Mouse (Mus musculus) kidney, embryonic 14.5 days (tissue): ENCODE results near the gene F2rl2. TPM values are rescaled to one million over a fixed set of nuclear protein-coding genes. Genes with fewer than 3 reads are reported as not detected.

Experiments
- ATAC-seq: fragments of 200-750 bp; cut with Nextera tagmentation; 2 replicates; pipeline ENCODE4 v1.8.0; 2017; ENCODE audit warnings: moderate number of reproducible peaks, mild to moderate bottlenecking, moderate TSS enrichment, moderate library complexity; ENCODE audit not compliant: low FRiP score, low TSS enrichment
- H3K27ac ChIP-seq: fragments of 300-500 bp; sonication (generic); 2 replicates; pipeline ENCODE4 v1.5.1; 2014; ENCODE audit warnings: low read depth, mild to moderate bottlenecking, low read length, moderate library complexity, mixed read lengths
- H3K27me3 ChIP-seq: fragments of 300-500 bp; sonication (generic); 2 replicates; pipeline ENCODE4 v1.6.1; 2014; ENCODE audit warnings: mild to moderate bottlenecking, low read length; ENCODE audit not compliant: control insufficient read depth, insufficient read depth
- H3K36me3 ChIP-seq: fragments of 300-500 bp; sonication (generic); 2 replicates; pipeline ENCODE4 v1.6.1; 2014; ENCODE audit warnings: low read length, mixed read lengths; ENCODE audit not compliant: control insufficient read depth, insufficient read depth
- H3K4me1 ChIP-seq: fragments of 300-500 bp; sonication (generic); 2 replicates; pipeline ENCODE4 v1.6.1; 2014; ENCODE audit warnings: low read length, mixed read lengths; ENCODE audit not compliant: control insufficient read depth, insufficient read depth
- H3K4me2 ChIP-seq: fragments of 300-500 bp; sonication (generic); replicated peaks from 2 replicates; pipeline ENCODE4 v1.6.1; 2014; ENCODE audit warnings: low read depth, mild to moderate bottlenecking, low read length
- H3K4me3 ChIP-seq: fragments of 300-500 bp; sonication (generic); 2 replicates; pipeline ENCODE4 v1.5.1; 2014; ENCODE audit warnings: mild to moderate bottlenecking, low read length
- H3K9ac ChIP-seq: fragments of 300-500 bp; sonication (generic); 2 replicates; pipeline ENCODE4 v1.6.1; 2014; ENCODE audit warnings: low read depth, mild to moderate bottlenecking, low read length, moderate library complexity
- H3K9me3 ChIP-seq: fragments of 300-500 bp; sonication (generic); 2 replicates; pipeline ENCODE4 v1.6.1; 2016; ENCODE audit warnings: low read length; ENCODE audit not compliant: control insufficient read depth
- WGBS: fragments of 180-500 bp; shearing (Covaris S2); extraction: QIAGEN DNeasy Blood & Tissue Kit; methylation state at CpG from one replicate; pipeline ENCODE4 v1.1.7; 2014; 5-methylcytosine and 5-hydroxymethylcytosine counted together
- polyA plus RNA-seq: library from polyadenylated mRNA; unstranded; fragments of >200 nt; fragmentation: Nextera tagmentation; extraction: Ambion mirVana; gene quantifications from 2 replicates; pipeline ENCODE4 v1.2.1, GENCODE M21; 2014

F2rl2 gene
- polyA plus RNA-seq, 1 experiment from 2014 or later: 0.54 TPM

- Histone ChIP-seq H3K36me3 (no peaks in the 10 kb centered on the region), H3K4me2 (no peak overlapping the region), H3K9ac (no peak overlapping the region), H3K27ac (no peak overlapping the region), H3K9me3 (no peaks in the 10 kb centered on the region), H3K4me1 (no peaks in the 10 kb centered on the region), H3K4me3 (no peak overlapping the region), H3K27me3 (no peaks in the 10 kb centered on the region)
- no peak for ATAC-seq
- 72% methylated on average over 3 of the region's 3 CpGs for WGBS
These were observed 17.8 kb downstream of the F2rl2 start for GRCm38 (mm10) chr13:95714271-95714975.

GRCm38 (mm10) chr13:95715356-95715755 is 18.7 kb downstream of the F2rl2 start:
- H3K9ac ChIP-seq: no peak overlapping the region
- no peak overlapping the region for H3K4me3 ChIP-seq
- ATAC-seq: no peak
- H3K9me3 ChIP-seq: no peaks in the 10 kb centered on the region
- WGBS: 75% methylated on average over 4 of the region's 4 CpGs
- H3K36me3 ChIP-seq: no peaks in the 10 kb centered on the region
- no peak overlapping the region for H3K4me2 ChIP-seq
- no peaks in the 10 kb centered on the region for H3K4me1 ChIP-seq
- no peaks in the 10 kb centered on the region for H3K27me3 ChIP-seq
- H3K27ac ChIP-seq: no peak overlapping the region

GRCm38 (mm10) chr13:95719320-95720232 is 22.9 kb downstream of the F2rl2 start:
- Histone ChIP-seq H3K9ac (peak overlapping the region; percentile 12; the same call in 1 of the 2 replicates), H3K36me3 (no peaks in the 10 kb centered on the region), H3K9me3 (no peaks in the 10 kb centered on the region), H3K4me2 (peak overlapping the region; percentile 36), H3K27me3 (no peaks in the 10 kb centered on the region), H3K27ac (no peak overlapping the region), H3K4me1 (no peaks in the 10 kb centered on the region), H3K4me3 (peak overlapping the region; percentile 12; the same call in 1 of the 2 replicates)
- WGBS: 61% methylated on average over 14 of the region's 14 CpGs
- ATAC-seq: peak; percentile 55

- no peaks in the 10 kb centered on the region for H3K36me3 ChIP-seq
- H3K4me3 ChIP-seq: no peak overlapping the region
- H3K27ac ChIP-seq: no peak overlapping the region
- H3K27me3 ChIP-seq: no peaks in the 10 kb centered on the region
- H3K9me3 ChIP-seq: no peaks in the 10 kb centered on the region
- ATAC-seq: no peak
- no peak overlapping the region for H3K9ac ChIP-seq
- no peak overlapping the region for H3K4me2 ChIP-seq
- H3K4me1 ChIP-seq: no peaks in the 10 kb centered on the region
- 89% methylated on average over 4 of the region's 4 CpGs for WGBS
These were observed 33.8 kb downstream of the F2rl2 start for GRCm38 (mm10) chr13:95730491-95730890.

- Histone ChIP-seq H3K27ac (no peak overlapping the region), H3K4me1 (peaks cover 6% of the 10 kb centered on the region; the same call in 1 of the 2 replicates)
- 74% methylated on average over 5 of the region's 5 CpGs for WGBS
These were observed 43.0 kb downstream of the F2rl2 start for GRCm38 (mm10) chr13:95739651-95740050.

DNA sequence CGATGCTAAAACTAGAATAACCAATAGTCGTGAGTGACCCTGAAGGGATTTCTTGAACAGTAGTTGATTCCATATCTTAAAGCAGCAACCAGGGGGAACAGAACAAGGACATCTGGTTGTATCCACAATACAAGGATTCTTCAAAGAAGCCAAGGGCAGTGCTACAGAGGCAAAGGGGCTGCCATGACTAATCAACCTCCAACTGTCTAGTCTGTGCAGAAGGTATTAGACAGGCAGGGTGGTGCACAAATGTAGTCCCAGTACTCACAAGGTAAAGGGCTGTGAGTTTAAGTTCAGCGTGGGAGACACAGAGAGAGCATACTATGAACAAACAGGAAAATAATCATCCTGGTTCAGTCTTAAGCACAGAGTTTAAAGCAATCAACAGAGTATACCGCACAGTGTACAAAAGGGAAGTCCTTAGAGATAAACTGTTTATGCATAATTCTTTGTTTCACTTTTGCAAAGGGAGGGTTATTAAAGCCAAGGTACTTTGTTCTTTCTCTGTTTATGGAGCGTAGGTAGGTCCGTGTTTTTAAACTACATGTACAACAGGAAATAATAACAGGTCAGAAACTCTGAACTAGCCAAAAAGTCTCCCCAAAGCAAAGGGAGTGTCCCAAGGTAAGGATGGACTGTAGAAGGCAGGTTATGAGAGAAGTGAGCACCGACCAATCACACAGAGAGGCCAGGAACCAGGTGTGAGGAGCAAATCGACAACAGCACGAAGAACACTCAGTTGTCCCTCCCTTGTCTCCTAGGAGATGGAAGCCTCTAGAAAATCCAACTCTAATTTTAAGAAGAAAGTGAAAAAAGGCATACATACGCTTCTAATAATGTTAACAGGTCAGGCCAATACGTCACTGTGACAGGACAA is 45.4 kb downstream of the F2rl2 start:
- Histone ChIP-seq H3K36me3 (no peaks in the 10 kb centered on the region), H3K4me1 (peaks cover 6% of the 10 kb centered on the region; the same call in 1 of the 2 replicates), H3K9ac (no peak overlapping the region), H3K27ac (no peak overlapping the region), H3K27me3 (no peaks in the 10 kb centered on the region), H3K9me3 (no peaks in the 10 kb centered on the region), H3K4me3 (no peak overlapping the region), H3K4me2 (no peak overlapping the region)
- no peak for ATAC-seq
- WGBS: 87% methylated on average over 11 of the region's 11 CpGs

More at GRCm38 (mm10) chr13:95739651-95740050, 43.0 kb downstream of the F2rl2 start:
- ATAC-seq: no peak
- Histone ChIP-seq H3K9me3 (no peaks in the 10 kb centered on the region), H3K36me3 (no peaks in the 10 kb centered on the region), H3K4me2 (no peak overlapping the region), H3K4me3 (no peak overlapping the region), H3K27me3 (no peaks in the 10 kb centered on the region), H3K9ac (no peak overlapping the region)

DNA sequence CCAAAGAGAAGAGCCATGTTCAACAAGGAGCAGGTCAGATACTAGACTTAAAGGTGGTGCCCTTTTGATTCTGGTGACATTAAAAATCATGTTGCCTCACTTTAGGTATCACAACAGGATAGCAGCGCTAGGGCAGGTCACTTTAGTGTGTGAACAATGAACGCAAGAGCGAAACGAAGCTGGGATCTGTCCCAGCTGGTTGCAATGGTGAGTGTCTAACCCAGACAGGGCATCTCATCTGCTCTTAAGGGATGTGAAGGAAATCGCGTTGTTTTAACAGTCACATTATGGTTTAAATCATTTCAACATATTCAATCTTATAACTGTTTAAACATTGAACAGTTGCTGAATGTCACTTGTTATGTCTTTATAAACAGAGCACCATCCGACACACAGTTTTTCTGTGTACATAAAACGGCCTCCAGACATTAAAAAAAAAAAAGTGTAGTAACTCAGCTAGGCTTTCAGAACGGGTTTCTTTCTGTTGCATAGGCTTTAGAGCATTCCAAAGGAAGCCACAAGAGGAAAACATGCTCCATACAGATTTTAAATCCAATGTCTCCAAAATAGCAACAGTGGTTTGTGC is 46.3 kb downstream of the F2rl2 start:
- no peak overlapping the region for H3K9ac ChIP-seq
- H3K4me1 ChIP-seq: peaks cover 6% of the 10 kb centered on the region; the same call in 1 of the 2 replicates
- H3K9me3 ChIP-seq: no peaks in the 10 kb centered on the region
- ATAC-seq: peak; percentile 26; the same call in 1 of the 2 replicates
- no peaks in the 10 kb centered on the region for H3K27me3 ChIP-seq
- H3K36me3 ChIP-seq: no peaks in the 10 kb centered on the region
- no peak overlapping the region for H3K27ac ChIP-seq
- no peak overlapping the region for H3K4me2 ChIP-seq
- WGBS: 57% methylated on average over 9 of the region's 9 CpGs
- H3K4me3 ChIP-seq: no peak overlapping the region

DNA sequence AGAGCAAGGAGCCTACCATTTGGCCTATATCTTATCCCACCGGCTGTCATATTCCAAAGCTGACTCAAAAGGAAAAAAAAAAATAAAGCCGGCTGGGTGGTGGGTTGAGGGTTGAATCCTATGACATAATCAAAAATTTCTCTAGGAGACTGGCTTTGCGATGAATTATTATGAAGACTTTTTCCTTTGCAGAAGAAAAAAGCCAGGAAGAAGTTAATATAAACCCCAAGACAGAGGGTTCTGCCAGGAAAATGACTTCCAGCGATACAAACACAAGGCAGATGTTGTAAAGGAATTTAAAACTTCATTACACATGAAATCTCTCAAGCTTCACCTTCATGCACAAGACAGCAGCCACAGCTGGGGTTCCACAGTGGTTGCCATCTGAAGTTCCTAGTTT is 48.8 kb downstream of the F2rl2 start:
- Histone ChIP-seq H3K9ac (no peak overlapping the region), H3K9me3 (no peaks in the 10 kb centered on the region), H3K27ac (no peak overlapping the region), H3K4me2 (no peak overlapping the region), H3K27me3 (no peaks in the 10 kb centered on the region), H3K4me3 (no peak overlapping the region), H3K36me3 (no peaks in the 10 kb centered on the region), H3K4me1 (peaks cover 6% of the 10 kb centered on the region; the same call in 1 of the 2 replicates)
- no peak for ATAC-seq
- 74% methylated on average over 4 of the region's 4 CpGs for WGBS
